Mouse (Mus musculus) kidney, postnatal 14 days (tissue): ENCODE results near the gene Rrp8.

Experiments used
- DNase-seq: peaks from one replicate; pipeline ENCODE4 v3.0.0; 2022; ENCODE audit warnings: mixed read lengths

The Rrp8 gene

GRCm38 (mm10) chr7:105736911-105737521 lies at the start of gene Rrp8:
Gene Rrp8, minus strand, starts transcription at chr7:105737385.
- peak; percentile 54 for DNase-seq

DNA sequence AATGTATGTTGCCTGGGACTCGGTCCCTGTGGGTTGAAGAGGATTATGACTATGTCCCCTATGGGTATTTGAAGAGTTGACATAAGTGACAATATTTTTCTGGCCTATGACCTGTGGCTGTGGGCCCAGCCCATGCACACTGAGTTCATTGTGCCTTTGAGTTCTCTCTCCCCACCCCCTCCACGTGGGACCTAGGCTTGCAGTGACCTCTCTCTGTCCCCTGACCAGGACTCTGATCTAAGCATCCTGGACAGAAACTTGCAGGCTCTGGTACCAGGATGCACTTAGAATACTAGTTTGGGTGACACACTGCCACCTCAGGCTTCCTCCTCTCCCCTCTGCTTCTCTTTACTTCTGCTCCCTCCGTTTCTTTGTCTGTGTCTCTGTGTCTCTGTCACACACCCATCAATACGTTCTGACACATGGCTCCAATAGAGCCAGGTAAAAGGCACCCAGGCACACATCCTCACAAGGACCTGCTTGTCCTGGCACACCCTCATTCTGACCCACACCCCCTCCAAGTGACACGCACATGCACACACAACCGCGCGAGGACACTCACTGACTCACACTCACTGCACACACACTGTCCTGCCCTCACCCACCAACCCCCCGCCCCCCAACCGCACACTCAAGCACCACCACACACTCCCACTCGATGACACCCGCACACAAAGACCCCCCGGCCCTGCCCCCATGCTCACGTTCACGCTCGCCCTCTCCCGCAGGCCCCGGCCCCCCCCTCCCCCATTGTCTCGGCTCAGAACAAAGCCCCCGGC lies 49.5 kb upstream of the Rrp8 start:
- no peak for DNase-seq

DNA sequence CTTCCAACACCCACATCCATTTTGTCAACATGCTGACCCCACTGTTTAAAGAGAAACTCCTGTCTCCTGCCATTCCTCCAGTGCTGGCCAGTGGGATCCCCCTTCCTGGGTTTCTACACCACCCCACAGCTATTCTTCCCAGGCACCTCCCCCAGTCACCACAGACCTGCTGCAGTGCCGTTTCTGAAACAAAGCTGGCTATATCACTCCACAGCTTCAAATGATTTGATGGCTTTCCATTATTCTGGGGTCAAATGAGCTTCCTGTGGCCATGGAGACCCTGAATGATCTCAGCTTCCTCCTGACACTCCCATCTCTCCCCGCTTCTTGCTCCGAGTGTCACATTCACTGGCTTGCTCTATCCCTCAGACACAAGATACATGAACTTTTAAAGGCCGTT lies 47.4 kb upstream of the Rrp8 start:
- DNase-seq = no peak

- DNase-seq = no peak
Observed at GRCm38 (mm10) chr7:105783861-105784260, 46.7 kb upstream of the Rrp8 start.

DNA sequence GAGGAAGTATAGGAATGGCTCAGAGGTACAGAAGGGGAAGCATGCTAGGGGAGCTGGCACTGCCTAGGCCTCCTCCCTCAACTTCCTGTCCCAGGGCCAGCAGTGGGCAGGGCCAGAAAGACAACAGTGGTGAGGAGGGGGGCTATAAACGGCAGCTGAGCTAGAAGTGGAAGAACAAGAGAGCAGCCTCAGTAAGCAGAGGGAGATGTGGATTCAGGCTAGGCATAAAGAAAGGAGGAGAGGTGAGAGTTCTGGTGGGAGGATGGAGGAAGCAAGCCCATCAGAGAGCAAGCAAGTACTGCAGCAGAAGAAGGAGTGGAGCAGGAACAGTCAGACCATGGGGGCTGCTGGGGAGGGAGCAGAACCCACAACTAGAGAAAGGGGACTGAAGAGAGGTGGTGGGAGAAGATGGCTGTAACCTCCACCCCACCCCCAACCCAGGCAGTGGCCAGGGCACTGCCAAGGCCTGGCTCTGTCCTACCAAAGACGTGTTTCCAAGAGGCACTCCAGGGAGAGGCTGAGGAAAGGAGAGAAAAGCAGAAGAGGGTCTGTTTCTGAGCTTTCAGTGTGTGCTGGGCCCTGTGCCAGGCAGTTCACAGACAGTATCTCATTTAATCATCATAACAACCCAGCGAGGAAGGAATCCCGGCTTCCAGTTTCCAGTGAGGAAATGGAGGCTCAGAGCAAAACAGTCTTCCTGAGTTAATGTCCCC lies 41.5 kb upstream of the Rrp8 start:
- peak; percentile 69 for DNase-seq

DNA sequence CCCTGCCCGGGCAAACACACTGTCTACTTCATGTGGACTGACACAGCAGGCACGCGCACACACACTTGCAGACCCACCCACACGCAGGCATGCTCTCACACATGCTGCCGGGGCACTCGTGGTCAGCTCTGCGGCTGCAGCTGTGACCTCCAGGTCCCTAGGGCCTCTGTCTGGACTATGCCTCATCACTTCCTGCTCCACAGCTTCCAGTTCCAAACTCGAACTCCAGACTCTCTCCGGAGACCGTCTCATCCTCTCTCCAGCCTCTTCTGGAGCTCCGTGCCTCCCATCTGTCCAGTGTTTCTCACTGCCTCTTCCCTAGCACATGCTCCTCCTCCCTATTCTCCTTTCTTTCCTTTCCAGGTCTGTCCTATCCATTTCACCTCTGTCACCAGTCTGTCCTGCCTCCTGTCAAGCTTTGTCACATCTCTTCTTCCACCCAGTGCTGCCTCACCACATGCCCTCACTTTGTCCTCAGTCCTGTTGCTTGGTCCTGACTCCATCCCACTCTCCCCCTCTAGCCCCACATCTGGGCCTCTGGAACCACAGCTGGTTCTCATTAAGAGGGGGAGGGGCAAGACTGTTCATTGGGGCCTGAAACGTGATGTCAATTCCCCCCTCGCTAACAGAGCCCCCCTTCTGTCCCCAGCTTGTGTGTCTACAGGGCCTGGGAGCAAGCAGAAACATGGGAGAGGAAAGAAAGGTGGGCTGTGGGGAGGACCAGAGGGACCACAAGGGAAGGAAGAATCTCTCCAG lies 40.8 kb upstream of the Rrp8 start:
- DNase-seq = peak; percentile 76

DNA sequence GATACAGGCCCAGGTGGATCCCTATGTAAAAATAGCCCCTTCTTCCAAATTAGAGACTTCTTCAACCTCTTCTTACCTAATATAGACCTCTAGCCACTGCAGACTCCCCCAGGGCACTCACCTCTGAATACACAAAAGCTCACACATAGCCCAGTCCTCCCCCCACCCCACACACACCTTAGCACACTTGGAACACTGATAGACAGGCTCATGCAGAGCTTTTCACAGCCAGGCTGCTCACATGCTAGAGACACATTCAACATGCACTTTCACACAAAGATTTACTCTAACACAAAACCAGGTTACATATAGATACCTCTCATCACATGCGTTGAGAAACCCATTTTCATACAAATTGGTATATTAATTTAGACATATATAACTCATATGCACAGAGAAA lies 40.1 kb upstream of the Rrp8 start:
- no peak for DNase-seq

DNA sequence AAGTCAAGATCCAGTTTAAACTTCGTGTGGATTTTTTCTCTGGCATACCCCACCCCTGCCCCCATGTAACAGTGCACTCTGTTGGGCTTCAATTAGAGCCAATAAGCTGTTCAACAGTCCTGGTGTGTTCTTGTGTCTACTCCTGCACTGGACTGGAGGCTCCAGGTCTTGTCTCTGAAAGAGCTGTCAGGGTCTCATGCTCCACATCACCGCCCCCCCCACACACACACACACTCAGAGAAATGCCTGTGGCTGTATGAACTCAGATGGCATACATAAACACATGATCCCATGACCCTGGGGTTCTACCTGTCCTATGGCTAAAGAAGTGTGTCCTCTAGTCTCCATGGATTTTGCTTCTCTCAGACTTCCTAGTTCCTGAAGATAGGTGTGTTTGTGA lies 38.8 kb upstream of the Rrp8 start:
- no peak for DNase-seq

- peak; percentile 74 for DNase-seq
Observed at GRCm38 (mm10) chr7:105774661-105775060, 37.5 kb upstream of the Rrp8 start.

- DNase-seq = no peak
Observed at GRCm38 (mm10) chr7:105773041-105773440, 35.9 kb upstream of the Rrp8 start.

DNA sequence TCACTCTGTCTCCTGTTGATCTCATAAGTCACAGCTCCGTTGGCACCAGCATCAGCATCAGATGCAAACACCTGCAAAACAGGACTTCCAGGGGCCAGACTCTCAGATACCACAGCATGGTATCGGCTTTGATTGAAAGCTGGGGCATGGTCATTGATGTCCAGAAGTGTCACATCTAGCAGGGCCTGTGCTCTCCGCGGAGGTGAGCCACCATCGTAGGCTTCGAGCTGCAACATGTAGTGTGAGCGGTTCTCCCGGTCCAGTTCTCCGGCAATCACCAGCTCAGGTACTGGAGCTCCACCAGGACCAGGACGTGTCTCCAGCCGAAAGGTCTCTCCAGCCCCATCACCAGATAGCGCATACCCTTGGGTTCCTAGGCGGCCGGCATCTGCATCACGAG lies 35.1 kb upstream of the Rrp8 start:
- DNase-seq = no peak

DNA sequence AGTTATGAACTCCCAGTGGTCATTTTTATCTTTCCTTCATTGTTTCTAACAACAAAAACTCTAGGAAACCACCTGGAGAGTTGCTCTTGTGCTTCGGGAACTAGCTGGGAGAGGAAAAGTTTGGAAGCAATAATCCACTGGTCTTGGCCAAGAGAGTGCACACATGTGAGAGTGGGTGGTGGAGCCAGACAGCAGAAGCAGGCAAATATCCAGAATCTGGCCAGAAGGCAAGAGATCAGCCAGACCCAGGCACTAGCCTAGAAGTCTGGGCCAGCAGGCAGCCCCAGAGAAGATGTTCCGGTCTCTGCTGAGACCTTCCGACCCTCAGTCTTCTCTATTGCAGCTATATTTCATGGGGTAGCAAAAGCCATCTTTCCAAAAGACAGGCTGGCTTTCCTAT lies 32.8 kb upstream of the Rrp8 start:
- no peak for DNase-seq

DNA sequence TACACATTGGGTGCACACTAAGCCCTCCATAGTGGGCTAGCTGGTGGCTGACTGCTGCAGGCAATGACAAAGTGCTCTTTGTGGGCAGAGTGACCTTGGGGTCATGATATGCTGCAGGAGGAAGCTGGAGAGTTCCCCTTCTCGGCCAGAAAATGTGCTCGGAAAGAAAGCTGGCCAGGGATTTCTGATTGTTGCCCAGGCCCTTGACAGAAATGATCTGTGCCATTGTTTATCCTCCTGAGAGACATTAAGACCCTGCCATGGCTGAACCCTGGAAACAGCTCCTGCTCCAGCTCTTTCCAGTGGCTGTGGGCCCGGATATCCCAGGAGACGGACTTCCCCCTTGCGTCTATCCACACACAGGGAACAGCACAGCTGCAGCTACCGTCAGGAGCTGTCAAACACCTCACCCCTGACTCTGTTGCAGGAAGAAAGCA lies 30.6 kb upstream of the Rrp8 start:
- DNase-seq = peak; percentile 57

- DNase-seq = no peak
Observed at GRCm38 (mm10) chr7:105764331-105764730, 27.1 kb upstream of the Rrp8 start.

GRCm38 (mm10) chr7:105762517-105763270 lies 25.5 kb upstream of the Rrp8 start:
- no peak for DNase-seq

DNA sequence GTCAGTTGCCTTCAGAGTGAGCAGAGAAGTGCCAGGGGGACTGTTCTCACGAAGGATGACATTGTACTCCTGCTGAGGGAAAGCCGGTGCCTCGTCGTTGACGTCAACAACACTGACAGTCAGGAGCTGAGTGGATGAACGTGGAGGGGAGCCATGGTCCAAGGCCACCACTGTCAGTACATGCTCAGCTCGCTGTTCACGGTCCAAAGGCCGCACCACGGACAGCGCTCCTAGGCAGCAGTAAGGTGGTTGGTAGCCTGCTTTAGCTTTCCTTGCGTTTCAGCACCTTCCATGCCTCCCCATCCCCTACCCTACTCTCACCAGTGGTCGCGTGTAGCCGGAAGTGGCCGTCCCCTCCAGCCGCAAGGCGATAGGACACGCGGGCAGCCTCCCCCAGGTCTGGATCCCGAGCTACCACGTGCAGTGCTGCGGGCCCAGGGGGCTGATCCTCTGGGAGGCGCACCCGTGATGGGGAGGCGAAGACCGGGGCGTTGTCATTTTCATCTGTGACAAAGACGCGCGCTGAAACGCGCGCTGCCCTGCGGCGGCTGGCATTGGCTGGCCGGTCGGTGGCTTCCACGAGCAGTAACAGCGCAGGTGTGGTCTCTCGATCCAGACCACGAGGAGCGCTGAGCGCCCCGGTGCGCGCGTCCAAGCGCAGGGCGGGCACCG lies 24.8 kb upstream of the Rrp8 start:
- DNase-seq = no peak

DNA sequence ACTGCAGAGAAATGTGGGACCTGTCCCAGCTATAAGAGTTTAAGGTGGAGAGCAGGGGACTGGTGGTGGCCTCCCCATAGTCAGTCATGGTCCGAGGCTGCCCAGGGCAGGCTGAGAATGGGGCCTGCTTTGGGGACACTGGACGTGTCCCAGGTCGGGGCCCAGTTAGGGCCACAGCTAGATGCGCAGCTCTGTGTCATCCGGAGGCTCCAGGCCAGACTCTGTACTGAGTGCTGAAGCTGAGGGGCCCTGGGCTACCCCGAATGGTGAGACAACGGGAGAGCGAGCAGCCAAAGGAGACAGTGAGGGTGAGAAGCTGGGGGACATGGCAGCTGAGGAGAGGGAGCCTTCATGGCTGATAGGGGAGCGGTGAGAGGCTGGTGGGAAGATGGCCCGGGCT lies 16.1 kb upstream of the Rrp8 start:
- DNase-seq = no peak

GRCm38 (mm10) chr7:105752716-105753115 lies 15.5 kb upstream of the Rrp8 start:
- no peak for DNase-seq

GRCm38 (mm10) chr7:105751491-105752433 lies 14.6 kb upstream of the Rrp8 start, which contains the start of gene Tpp1:
Gene Tpp1, minus strand, starts transcription at chr7:105752235.
- DNase-seq = peak; percentile 94

GRCm38 (mm10) chr7:105747776-105748175 lies 10.6 kb upstream of the Rrp8 start:
- no peak for DNase-seq
